Comparison of ENCODE assay signal across 17 mouse cellular contexts in the genomic region with DNA sequence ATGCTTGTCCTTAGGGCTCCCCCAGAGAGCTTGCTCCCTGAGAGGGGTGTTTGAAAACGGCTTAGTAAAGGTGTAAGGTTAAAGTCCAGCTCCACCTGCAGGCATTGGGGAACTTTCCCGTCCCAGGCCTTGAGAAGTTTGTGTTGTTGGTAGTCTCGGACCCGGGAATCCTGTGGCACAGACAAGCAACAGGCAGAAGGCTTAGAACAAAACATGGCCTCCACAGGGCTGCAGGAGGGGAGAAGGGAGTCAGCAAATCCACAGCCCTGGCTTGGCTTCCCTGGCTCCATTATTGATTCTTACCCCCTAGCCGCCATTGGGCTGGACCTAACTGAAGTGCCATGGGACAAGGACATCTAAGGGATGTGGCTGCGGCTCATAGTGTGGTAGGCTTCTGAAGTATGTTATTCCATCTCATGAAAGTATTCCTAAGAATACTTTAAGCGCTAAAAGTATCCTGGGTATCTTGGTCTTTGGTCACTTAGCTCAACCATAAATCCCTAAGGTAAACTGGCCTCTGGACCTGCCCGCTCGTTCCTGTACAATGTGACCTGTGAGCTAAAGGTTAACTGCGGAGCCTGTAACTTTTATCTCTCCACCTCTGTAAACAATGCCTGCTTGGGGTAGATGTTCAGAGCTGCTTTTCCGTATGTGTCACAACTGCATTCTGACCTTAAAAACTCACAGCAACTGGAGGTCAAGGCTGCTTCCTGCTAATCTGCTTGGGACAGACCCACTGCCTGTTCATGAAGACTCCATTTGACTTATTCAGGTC. TPM values are rescaled to one million over a fixed set of nuclear protein-coding genes. Genes with fewer than 3 reads are reported as not detected.
DNase-seq lines count a peak whose midpoint lies in the region; ATAC-seq lines count a peak whose summit lies in the region.
"Had no signal": no experiment of that assay in that cellular context is flagged by ENCODE, and none has a peak within 500 bp of the region (broad histone marks: within the 10 kb centered on the region; RNA-seq: fewer than 3 reads in every experiment).

No protein-coding gene starts in this region.

- no peak overlapping the region for H3K9ac ChIP-seq in intestine, embryonic 15.5 days
- no peak overlapping the region for H3K9ac ChIP-seq in liver, embryonic 13.5 days
- H3K9ac ChIP-seq in forebrain, embryonic 15.5 days (replicated peaks) = no peak overlapping the region
- H3K9ac ChIP-seq: hindbrain, embryonic 13.5 days; limb, embryonic 15.5 days had no signal

- peak; percentile 87 for ATAC-seq in intestine, embryonic 15.5 days
- ATAC-seq in liver, embryonic 13.5 days (ENCODE audit: low read depth) = peak; percentile 76
- no peak for ATAC-seq in forebrain, embryonic 15.5 days (replicated peaks)

- H3K4me1 ChIP-seq in intestine, embryonic 15.5 days (replicated peaks) = 0 out of 2 replicates have a peak, but pooled peaks cover 3% of the 10 kb centered on the region
- peaks cover 3% of the 10 kb centered on the region; the same call in 1 of the 2 replicates for H3K4me1 ChIP-seq in liver, embryonic 13.5 days (replicated peaks)
- no peaks in the 10 kb centered on the region for H3K4me1 ChIP-seq in forebrain, embryonic 15.5 days
- H3K4me1 ChIP-seq: hindbrain, embryonic 13.5 days; limb, embryonic 15.5 days had no signal

- H3K27ac ChIP-seq in intestine, embryonic 15.5 days = 0 out of 2 replicates have a peak overlapping the region, but pooled peaks have one; percentile 29
- H3K27ac ChIP-seq in liver, embryonic 13.5 days = peak overlapping the region; percentile 51
- no peak overlapping the region for H3K27ac ChIP-seq in forebrain, embryonic 15.5 days (replicated peaks)
- H3K27ac ChIP-seq: hindbrain, embryonic 13.5 days; limb, embryonic 15.5 days; midbrain, embryonic 10.5 days had no signal

- H3K27me3 ChIP-seq in intestine, embryonic 15.5 days (replicated peaks) = no peaks in the 10 kb centered on the region
- H3K27me3 ChIP-seq in liver, embryonic 13.5 days = no peaks in the 10 kb centered on the region
- no peaks in the 10 kb centered on the region for H3K27me3 ChIP-seq in forebrain, embryonic 15.5 days
- H3K27me3 ChIP-seq: hindbrain, embryonic 13.5 days; limb, embryonic 15.5 days had no signal

- no peak overlapping the region; the same call in 1 of the 2 replicates for H3K4me2 ChIP-seq in intestine, embryonic 15.5 days (replicated peaks)
- no peak overlapping the region for H3K4me2 ChIP-seq in liver, embryonic 13.5 days
- H3K4me2 ChIP-seq in forebrain, embryonic 15.5 days (replicated peaks) = no peak overlapping the region
- H3K4me2 ChIP-seq: hindbrain, embryonic 13.5 days; limb, embryonic 15.5 days had no signal

- peak; percentile 8 for DNase-seq in kidney, postnatal 14 days
- no peak for DNase-seq in kidney, postnatal 10 days
- no peak for DNase-seq in liver, embryonic 13.5 days
- no peak for DNase-seq in lung, postnatal 14 days
- DNase-seq in lung, postnatal 4 days = no peak
- DNase-seq: adrenal gland, adult 8-10 months; cerebellum, adult 2 months; gastrocnemius, postnatal 25 days; kidney, adult 18-20 months; lung, postnatal 36 days; right cerebral cortex, postnatal 25 days; thymus, postnatal 4 days had no signal

- no peaks in the 10 kb centered on the region for H3K36me3 ChIP-seq in intestine, embryonic 15.5 days
- H3K36me3 ChIP-seq in liver, embryonic 13.5 days = no peaks in the 10 kb centered on the region
- no peaks in the 10 kb centered on the region for H3K36me3 ChIP-seq in forebrain, embryonic 15.5 days
- H3K36me3 ChIP-seq: hindbrain, embryonic 13.5 days; limb, embryonic 15.5 days; midbrain, embryonic 10.5 days had no signal

- H3K9me3 ChIP-seq in intestine, embryonic 15.5 days = no peaks in the 10 kb centered on the region
- no peaks in the 10 kb centered on the region for H3K9me3 ChIP-seq in liver, embryonic 13.5 days (replicated peaks)
- H3K9me3 ChIP-seq in forebrain, embryonic 15.5 days = no peaks in the 10 kb centered on the region
- H3K9me3 ChIP-seq: hindbrain, embryonic 13.5 days; limb, embryonic 15.5 days; midbrain, embryonic 10.5 days had no signal

- H3K4me3 ChIP-seq in intestine, embryonic 15.5 days (replicated peaks) = no peak overlapping the region
- no peak overlapping the region for H3K4me3 ChIP-seq in liver, embryonic 13.5 days (replicated peaks)
- no peak overlapping the region for H3K4me3 ChIP-seq in forebrain, embryonic 15.5 days
- H3K4me3 ChIP-seq: hindbrain, embryonic 13.5 days; limb, embryonic 15.5 days; midbrain, embryonic 10.5 days had no signal

- 37% methylated on average over 11 of the region's 11 CpGs for WGBS in intestine, embryonic 15.5 days
- 54% methylated on average over 11 of the region's 11 CpGs for WGBS in liver, embryonic 13.5 days (ENCODE audit: insufficient replicate concordance)
- 87% methylated on average over 11 of the region's 11 CpGs for WGBS in forebrain, embryonic 15.5 days

RNA-seq across cellular contexts. Expression of a gene that starts 27.1 kb away (rescaled TPM):
- polyA plus RNA-seq in intestine, embryonic 15.5 days (2015; fragmentation: Nextera tagmentation; extraction: Ambion mirVana) = 1.1 TPM in 2 replicates
- 3.1 and 4.1 TPM in 2 replicates for polyA plus RNA-seq in liver, embryonic 13.5 days (2015; fragmentation: Nextera tagmentation; extraction: Ambion mirVana)
- 0.52 and 0.54 TPM in 2 replicates for polyA plus RNA-seq in forebrain, embryonic 15.5 days (2015; fragmentation: Nextera tagmentation; extraction: Ambion mirVana)
